Mouse (Mus musculus) thymus, adult 2 months (tissue): ENCODE measurements around the gene Ncan. TPM values are rescaled to one million over a fixed set of nuclear protein-coding genes. Genes with fewer than 3 reads are reported as not detected.
A peak's percentile ranks its signal among the peaks of the same experiment; 100 is the strongest.

ENCODE experiments used
- DNase-seq: peaks from one replicate; pipeline ENCODE4 v3.0.0; 2021
- H3K27ac ChIP-seq: fragments of 200-500 bp; 2 replicates; pipeline ENCODE4 v1.5.1; 2012; ENCODE audit warnings: low read length, control low read depth; ENCODE audit not compliant: control insufficient read depth, insufficient read depth
- H3K27me3 ChIP-seq: fragments of 200-500 bp; 2 replicates; pipeline ENCODE4 v1.6.1; 2012; ENCODE audit warnings: mild to moderate bottlenecking, low read length, moderate library complexity, mixed read lengths; ENCODE audit not compliant: control insufficient read depth, insufficient read depth
- H3K36me3 ChIP-seq: fragments of 200-500 bp; 2 replicates; pipeline ENCODE4 v1.6.1; 2012; ENCODE audit warnings: mild to moderate bottlenecking, low read length, moderate library complexity; ENCODE audit not compliant: control insufficient read depth, insufficient read depth
- H3K4me1 ChIP-seq: fragments of 200-500 bp; replicated peaks from 2 replicates; pipeline ENCODE4 v1.6.1; 2012; ENCODE audit warnings: low read length; ENCODE audit not compliant: control insufficient read depth, insufficient read depth
- H3K4me3 ChIP-seq: fragments of 200-500 bp; 2 replicates; pipeline ENCODE4 v1.5.1; 2012; ENCODE audit warnings: mild to moderate bottlenecking, low read length, control low read depth, moderate library complexity; ENCODE audit not compliant: control insufficient read depth, insufficient read depth
- CTCF ChIP-seq: fragments of 200-500 bp; IDR thresholded peaks from 2 replicates; pipeline ENCODE4 v1.5.1; 2012; ENCODE audit warnings: mild to moderate bottlenecking, control low read depth, low read length, moderate library complexity, borderline replicate concordance; ENCODE audit not compliant: control insufficient read depth, poor library complexity, insufficient read depth; ENCODE audit errors: extremely low read depth
- POLR2A ChIP-seq: fragments of 200-500 bp; IDR thresholded peaks from 2 replicates; pipeline ENCODE4 v1.6.1; 2012; ENCODE audit warnings: mild to moderate bottlenecking, low read length, control low read depth, moderate library complexity; ENCODE audit not compliant: control insufficient read depth, poor library complexity, insufficient read depth; ENCODE audit errors: extremely low read depth
- WGBS: fragments of 180-500 bp; shearing (Covaris S2); methylation state at CpG from one replicate; pipeline ENCODE4 v1.1.7; 2018; 5-methylcytosine and 5-hydroxymethylcytosine counted together
- polyA plus RNA-seq: library from polyadenylated mRNA; depleted of rRNA; stranded (reverse); fragments of >200 nt; gene quantifications from 2 replicates; pipeline ENCODE4 v1.2.3, GENCODE M21; 2012

Ncan gene
- polyA plus RNA-seq, 1 experiment, result 0.08 TPM

- WGBS, result 92% methylated on average over 3 of the region's 3 CpGs
- Histone ChIP-seq H3K27ac (no peak overlapping the region), H3K4me3 (no peak overlapping the region), H3K27me3 (no peaks in the 10 kb centered on the region), H3K36me3 (peaks cover 12% of the 10 kb centered on the region; the same call in 1 of the 2 replicates), H3K4me1 (peaks cover 17% of the 10 kb centered on the region)
- no peak for TF ChIP-seq POLR2A
- TF ChIP-seq CTCF, result no peak
- DNase-seq, result no peak
These were observed 9.4 kb upstream of the Ncan start for GRCm38 (mm10) chr8:70130066-70130465.

- no peak for TF ChIP-seq CTCF
- no peak for TF ChIP-seq POLR2A
- no peak for DNase-seq
- H3K27ac ChIP-seq, result no peak overlapping the region
- H3K27me3 ChIP-seq, result no peaks in the 10 kb centered on the region
- peaks cover 17% of the 10 kb centered on the region for H3K4me1 ChIP-seq
- 90% methylated on average over 9 of the region's 9 CpGs for WGBS
- H3K4me3 ChIP-seq, result no peak overlapping the region
- H3K36me3 ChIP-seq, result peaks cover 6% of the 10 kb centered on the region; the same call in 1 of the 2 replicates
These were observed 8.8 kb upstream of the Ncan start for GRCm38 (mm10) chr8:70129309-70129952.

GRCm38 (mm10) chr8:70128435-70128834 is 7.8 kb upstream of the Ncan start:
- Histone ChIP-seq H3K27ac (no peak overlapping the region), H3K4me3 (no peak overlapping the region)

GRCm38 (mm10) chr8:70124992-70125391 is 4.3 kb upstream of the Ncan start:
- no peaks in the 10 kb centered on the region for H3K4me1 ChIP-seq
- no peak overlapping the region for H3K27ac ChIP-seq
- WGBS, result 67% methylated on average over 8 of the region's 8 CpGs
- DNase-seq, result no peak
- no peaks in the 10 kb centered on the region for H3K36me3 ChIP-seq
- H3K27me3 ChIP-seq, result no peaks in the 10 kb centered on the region; the same call in 1 of the 2 replicates
- H3K4me3 ChIP-seq, result no peak overlapping the region
- no peak for TF ChIP-seq CTCF

More at GRCm38 (mm10) chr8:70128435-70128834, 7.8 kb upstream of the Ncan start:
- 93% methylated on average over 3 of the region's 3 CpGs for WGBS
- Histone ChIP-seq H3K36me3 (peaks cover 3% of the 10 kb centered on the region; the same call in 1 of the 2 replicates), H3K27me3 (no peaks in the 10 kb centered on the region), H3K4me1 (peaks cover 17% of the 10 kb centered on the region)
- TF ChIP-seq POLR2A (no peak), CTCF (no peak)
- DNase-seq, result no peak

- no peaks in the 10 kb centered on the region for H3K4me1 ChIP-seq
- peak; percentile 24 for DNase-seq
- H3K36me3 ChIP-seq, result no peaks in the 10 kb centered on the region
- no peaks in the 10 kb centered on the region; the same call in 1 of the 2 replicates for H3K27me3 ChIP-seq
- no peak overlapping the region for H3K4me3 ChIP-seq
- no peak overlapping the region for H3K27ac ChIP-seq
- WGBS, result 67% methylated on average over 2 of the region's 2 CpGs
- TF ChIP-seq POLR2A (no peak), CTCF (no peak)
These were observed 2.2 kb upstream of the Ncan start for GRCm38 (mm10) chr8:70122863-70123262.

- WGBS, result 28% methylated on average over 17 of the region's 17 CpGs
- H3K27ac ChIP-seq, result no peak overlapping the region
- TF ChIP-seq CTCF (no peak), POLR2A (no peak)
- no peak overlapping the region for H3K4me3 ChIP-seq
- H3K36me3 ChIP-seq, result no peaks in the 10 kb centered on the region
- no peaks in the 10 kb centered on the region for H3K4me1 ChIP-seq
- no peaks in the 10 kb centered on the region; the same call in 1 of the 2 replicates for H3K27me3 ChIP-seq
- no peak for DNase-seq
These were observed 1.7 kb downstream of the Ncan start for GRCm38 (mm10) chr8:70118726-70119700.
